Mouse (Mus musculus) kidney, adult 8-10 months (tissue): Measurements from ENCODE around the gene Ms4a6c.
"Not testable (repeated sequence)": the region's sequence is repeated elsewhere in the genome, so short reads cannot be mapped to it uniquely, and the experiment has no call there.

ENCODE experiments used
- DNase-seq, 2 experiments: peaks; one replicate each; pipeline ENCODE4 v3.0.0; 2022

Gene Ms4a6c

DNA sequence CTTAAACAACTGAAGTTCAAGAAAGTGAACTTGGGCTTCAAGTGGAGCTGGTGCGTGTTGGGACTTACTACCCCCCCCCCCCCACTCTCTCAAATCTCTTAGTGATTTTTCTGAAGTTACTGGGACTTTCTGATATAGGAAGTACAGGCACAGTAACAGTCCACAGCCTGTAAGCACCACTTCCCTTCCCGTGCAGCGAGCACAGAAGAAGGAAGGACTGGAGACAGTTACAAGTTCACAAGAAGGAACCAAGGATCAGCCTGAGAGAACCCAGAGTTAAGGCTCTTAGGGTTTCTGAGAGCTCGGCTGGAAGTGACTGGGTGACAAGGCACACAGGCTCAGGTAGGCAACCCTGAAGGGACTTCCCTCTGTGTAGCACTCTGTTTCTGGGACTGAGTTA, at the start of gene Ms4a6c:
Gene Ms4a6c (plus strand): TSS at position 152 of the 400 bp plus-strand sequence.
- not testable (repeated sequence) for DNase-seq

DNA sequence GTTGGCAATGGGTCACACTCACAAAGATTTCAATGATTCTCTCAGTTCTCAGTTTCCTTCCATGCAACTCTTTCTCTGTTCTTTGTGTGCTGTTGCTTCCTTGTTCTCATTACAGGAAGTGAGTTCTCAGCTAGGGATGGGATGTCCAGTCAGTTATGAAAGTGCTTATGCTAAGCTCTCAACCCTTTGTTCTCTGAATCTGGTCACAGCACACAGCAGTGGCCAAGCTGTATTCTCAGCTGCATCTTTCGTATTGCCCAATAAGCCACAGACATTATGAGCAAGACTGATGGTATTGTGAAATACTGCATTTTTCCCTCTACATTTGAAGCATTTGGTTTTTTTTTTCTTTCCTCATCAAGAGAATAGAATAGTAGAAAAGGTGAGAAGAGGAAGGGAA, 38.0 kb upstream of the Ms4a6c start:
- DNase-seq, result not testable (repeated sequence)

DNA sequence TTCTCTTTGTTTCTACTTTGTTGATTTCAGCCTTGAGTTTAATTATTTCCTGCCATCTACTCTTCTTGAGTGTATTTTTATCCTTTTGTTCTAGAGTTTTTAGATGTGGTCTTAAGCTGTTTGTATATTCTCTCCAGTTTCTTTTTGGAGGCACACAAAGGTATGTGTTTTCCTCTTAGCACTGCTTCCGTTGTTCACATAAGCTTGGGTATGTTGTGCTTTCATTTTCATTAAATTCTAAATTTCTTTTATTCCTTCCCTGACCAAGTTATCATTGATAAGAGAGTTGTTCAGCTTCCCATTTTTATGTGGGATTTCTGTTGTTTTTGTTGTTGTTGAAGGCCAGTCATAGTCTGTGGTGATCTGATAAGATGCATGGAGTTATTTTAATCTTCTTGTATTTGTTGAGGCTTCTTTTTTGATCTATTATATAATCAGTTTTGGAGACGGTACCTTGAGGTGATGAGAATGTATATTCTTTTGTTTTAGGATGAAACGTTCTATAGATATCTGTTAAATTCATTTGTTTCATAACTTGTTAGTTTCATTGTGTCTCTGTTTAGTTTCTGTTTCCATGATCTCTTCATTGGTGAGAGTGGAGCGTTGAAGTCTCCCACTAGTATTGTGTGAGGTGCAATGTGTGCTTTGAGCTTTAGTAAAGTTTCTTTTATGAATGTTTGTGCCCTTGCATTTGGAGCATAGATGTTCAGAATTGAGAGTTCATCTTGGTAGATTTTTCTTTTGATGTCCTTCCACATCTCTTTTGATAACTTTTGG, 33.9 kb upstream of the Ms4a6c start:
- no peak for DNase-seq

DNA sequence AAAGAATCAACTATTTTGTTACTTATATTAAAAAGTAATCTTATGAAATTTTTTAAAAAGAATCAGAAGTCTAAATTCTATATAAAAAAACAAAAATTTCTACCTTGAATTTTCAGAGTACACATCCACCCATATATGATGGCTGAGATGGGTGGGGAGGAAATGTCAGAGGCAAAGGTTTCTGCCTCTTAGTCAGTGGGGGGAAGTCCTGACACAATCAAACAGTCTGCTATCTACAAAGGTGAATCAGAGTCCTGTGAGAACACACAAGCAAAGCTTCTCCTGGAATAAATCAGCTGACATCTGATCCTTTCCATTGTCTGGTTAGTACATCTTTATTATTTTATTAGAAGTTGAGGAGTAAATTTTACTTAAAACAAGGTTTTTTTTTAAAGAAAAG, 25.8 kb upstream of the Ms4a6c start, which contains the start of gene Ms4a4b:
Gene Ms4a4b (plus strand): TSS at position 216 of the 400 bp plus-strand sequence.
- no peak for DNase-seq

DNA sequence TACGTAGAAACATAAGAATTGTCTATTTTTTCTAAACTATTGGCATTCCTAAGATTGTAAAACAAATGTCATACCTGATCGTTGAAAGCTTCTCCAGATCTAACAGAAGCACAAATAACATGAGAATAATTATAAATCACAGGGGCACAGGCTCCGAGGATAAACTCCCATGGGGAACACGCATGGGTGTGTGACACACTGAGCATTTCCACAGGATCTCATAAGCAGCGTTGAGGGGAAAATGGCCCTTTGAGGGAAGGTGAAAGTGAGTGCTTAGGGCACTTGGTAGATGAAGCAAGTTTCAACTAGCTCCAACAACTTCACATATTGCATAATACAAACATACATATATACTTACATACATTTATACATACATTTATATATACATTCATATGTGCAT, 25.2 kb upstream of the Ms4a6c start:
- DNase-seq, result no peak

DNA sequence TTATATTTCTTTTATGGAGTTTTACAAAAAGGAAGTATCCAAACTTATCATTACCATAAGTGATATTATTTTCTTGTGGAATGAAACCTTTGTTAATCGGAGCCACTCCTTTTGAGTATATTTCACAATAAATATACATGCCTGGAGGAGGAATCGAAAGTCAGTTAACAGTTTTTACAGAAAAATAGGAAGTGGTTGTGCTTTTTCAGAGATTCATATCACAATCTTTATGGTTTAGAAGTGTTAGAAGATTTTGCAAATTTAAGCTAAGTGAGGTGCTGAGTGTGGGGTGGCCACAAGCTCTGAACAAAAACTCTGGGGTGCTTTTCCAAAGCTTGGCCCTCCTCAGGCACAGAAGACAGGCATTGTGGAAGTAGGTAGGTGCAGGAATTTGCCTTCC, 21.9 kb upstream of the Ms4a6c start:
- DNase-seq, result no peak

DNA sequence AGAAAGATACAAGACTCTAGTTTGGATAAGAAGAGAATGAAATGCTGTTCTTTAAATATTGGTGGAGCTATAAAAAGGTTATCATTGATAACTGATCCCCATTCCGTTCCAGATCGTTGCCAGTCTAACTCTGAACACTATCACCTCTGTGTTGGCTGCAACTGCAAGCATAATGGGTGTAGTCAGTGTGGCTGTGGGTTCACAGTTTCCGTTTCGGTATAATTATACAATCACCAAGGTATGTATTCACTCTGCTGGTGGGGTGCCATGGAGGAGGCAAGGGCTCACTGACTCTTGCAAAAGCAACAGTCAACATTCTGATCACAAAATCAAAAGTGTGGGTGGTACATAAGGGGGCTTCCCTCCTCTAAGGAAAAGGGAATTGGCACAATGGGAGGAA, 10.1 kb upstream of the Ms4a6c start:
- not testable (repeated sequence) for DNase-seq

DNA sequence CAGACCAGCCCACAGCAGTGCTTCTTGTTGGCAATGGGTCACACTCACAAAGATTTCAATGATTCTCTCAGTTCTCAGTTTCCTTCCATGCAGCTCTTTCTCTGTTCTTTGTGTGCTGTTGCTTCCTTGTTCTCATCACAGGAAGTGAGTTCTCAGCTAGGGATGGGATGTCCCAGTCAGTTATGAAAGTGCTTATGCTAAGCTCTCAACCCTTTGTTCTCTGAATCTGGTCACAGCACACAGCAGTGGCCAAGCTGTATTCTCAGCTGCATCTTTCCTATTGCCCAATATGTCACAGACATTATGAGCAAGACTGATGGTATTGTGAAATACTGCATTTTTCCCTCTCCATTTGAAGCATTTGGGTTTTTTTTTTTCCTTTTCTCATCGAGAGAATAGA, 4.4 kb upstream of the Ms4a6c start:
- DNase-seq, result not testable (repeated sequence)

DNA sequence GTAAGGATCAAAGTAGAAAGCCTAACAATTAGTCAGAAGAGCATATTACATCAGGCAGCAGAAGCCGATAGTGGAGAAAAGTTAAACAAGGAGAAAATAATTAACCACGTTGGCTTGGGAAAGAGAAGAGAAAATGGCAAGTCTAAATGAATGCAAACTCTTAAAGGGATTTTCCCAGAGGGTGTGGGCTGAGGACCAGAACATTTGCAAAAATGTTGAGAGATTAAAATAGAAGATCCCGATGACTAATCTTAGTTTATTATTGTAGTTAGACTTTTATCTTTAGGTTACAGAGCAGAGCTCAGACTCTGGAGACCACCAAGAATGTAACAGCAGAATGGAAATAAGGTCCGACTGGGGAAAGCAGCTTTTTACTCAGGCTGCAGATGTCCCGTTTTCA, 2.7 kb upstream of the Ms4a6c start:
- DNase-seq, result no peak

DNA sequence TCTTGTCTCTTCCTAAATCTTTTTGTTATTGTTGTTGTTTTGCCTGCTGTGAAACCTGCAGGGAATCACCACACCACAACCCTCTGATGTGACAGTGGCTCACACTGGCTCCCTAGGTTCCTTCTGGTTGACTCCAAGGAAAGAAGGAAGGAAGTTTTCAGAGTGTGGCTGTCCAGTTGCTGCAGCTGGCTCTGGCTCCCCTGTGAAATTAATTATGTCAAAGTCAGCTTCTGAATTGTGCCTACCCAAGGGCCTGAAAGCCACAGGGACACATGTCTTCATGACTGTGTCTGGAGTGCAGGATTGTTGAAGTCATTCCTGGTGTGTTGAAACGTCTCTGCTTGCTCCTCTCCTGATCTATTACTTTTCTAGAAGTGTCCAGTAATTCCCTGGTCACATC, 805 bp upstream of the Ms4a6c start:
- DNase-seq, result not testable (repeated sequence)

DNA sequence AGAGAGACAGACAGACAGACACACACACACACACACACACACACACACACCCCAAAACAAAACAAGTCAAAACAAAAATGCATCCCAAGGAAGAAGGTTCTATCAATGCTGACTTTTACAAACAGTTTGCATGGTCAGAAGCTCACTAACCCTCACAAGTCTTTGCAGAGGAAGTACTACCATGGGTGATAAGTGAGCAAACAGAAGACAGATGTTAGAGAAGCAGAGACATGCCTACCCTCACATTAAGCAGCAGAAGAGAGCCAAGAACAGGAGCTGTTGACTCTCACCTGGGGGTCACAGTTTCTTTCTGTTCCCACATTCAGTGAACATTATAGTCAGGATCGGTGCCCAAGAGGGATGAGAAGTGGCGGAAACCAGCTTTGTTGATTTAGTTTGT, 10.5 kb downstream of the Ms4a6c start:
- no peak for DNase-seq

DNA sequence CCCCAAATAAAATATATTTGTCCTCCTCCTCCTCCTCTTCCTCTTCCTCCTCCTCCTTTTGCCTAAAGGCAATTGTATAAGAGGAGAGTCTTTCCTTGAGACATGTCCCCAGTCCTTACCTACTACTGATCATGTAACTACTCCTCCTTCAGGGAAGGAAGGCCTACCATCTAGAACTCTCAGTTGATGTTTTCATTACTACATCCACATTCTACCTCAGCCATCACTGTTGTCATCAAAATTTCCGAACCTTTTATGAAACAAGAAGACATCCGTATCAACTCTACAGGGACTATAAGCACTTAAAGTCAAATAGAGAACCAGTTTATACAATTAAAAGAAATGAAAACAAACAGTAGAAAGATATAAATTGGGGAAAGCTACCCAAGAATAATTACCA, 13.5 kb downstream of the Ms4a6c start:
- DNase-seq, result no peak

DNA sequence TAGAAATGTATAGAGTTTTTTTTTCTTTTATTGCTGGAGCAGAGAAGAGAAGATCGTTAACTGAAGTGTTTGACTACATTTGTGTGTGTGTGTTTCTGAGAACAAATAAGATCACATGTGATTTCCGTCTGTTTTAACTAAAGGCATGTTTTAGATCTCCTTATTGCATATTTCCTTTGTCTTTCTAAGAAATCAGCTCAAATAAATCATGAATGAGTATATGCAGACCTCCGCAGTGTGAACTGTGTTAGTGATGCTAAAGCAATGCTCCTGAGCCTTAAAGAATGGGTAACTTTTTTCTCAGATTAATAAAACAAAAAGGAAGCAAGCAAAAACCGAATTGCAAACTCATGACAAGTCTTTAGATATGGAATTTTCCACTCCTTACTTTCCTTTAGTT, 14.8 kb downstream of the Ms4a6c start:
- no peak for DNase-seq

DNA sequence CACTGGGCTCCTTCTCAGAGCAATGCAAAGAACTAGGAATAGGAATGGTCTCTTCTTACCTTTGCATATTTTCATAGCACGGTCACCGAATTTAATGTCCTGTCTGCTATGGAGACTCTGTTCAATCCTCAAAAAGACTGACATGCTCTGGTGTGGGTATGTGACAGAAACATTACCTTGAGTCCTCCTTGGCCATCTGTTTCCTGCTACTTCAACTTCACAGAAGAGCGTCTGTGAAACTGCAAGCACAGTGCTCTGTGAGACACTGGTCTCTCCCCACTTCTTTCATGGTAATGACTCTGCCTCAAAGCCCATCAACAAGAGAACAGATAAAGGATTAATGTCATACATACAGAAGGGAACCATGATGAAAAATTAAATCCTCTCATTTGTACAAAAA, 15.2 kb downstream of the Ms4a6c start:
- no peak for DNase-seq

DNA sequence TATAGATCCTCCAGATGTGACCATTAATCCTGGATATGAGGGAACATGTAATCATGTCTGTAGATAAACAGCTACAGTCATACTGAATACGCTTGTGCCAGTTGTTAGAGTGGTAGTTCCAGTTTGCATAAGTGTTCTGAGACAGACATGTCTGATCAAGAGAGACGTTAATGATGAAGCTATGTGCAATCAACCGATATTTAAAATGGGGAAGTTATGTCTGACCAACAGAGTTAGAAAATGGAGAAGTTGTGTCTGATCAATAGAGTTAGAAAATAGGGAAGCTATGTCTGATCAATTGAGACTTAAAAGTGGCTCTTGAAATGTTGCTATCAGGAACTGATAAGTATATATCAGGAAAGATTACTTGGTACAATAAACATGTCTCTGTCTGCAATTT, 16.1 kb downstream of the Ms4a6c start:
- no peak for DNase-seq

DNA sequence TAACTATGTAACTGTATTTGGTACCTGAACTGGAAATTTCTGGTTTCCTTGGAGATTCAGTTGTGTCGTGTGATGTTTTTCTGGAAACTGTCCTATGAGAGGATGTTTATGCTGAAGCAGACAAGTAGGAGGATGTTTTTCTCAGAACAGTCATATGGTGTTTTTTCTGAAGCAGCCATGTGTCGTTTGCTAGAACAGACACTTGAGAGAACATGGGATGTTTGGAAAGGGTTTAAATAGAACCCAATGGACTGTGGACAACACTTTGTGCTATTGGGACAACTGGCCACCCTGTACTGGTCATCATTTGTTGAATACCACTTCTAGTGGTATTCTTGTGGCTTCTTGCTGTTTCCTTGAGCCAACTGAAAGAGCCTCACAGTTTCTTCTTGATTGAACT, 16.6 kb downstream of the Ms4a6c start, which contains the start of gene Gm8369:
Gene Gm8369 (plus strand): TSS at position 193 of the 400 bp plus-strand sequence.
- no peak for DNase-seq

DNA sequence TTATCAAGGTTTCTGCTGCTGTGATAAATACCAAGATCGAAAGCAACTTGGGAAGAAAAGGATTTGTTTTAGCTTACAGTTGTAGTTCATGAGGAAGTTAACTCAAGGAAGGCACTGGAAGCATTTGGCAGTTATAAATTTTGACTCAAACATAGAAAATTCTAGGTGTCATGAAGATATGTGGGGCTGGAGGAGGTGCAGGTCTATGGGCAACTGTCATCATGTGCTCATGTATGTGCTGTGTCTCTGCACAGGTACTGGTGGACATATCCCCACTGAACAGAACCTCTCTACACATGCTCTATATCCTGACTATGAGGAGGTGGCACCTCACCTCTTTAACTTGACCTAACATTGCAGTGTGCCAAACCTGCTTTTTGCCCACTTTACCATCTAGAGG, 17.4 kb downstream of the Ms4a6c start:
- no peak for DNase-seq

DNA sequence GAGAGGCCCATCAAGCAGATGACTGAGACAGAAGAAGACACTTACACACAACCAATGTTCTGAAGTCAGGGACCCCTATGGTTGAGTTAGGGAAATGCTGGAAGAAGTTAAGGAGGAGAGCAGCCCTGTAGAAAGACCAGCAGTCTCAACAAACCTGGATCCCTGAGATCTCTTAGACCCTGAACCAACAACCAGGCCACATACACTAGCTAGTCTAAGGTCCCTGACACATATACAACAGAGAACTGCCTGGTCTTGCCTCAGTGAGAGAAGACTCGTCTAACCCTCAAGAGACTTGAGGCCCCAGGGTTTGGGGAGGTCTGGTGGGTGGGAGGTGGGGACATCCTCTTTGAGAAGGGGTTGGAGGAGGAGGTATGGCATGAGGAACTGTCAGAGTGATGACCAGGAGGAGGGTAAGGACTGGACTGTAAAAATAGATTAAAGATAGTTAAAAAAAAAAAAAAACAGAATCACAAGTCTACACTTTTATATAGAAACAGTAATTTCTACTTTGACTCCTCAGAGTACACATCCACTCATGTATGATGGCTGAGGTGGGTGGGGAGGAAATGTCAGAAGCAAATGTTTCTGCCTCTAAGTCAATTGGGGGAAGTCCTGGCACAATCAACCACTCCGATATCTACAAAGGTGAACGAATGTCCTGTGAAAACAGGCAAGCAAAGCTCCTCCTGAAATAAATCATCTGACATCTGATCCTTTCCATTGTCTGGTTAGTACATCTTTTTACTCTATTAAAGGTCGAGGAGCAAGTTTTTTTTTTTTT, 22.4 kb downstream of the Ms4a6c start:
- DNase-seq, result no peak

DNA sequence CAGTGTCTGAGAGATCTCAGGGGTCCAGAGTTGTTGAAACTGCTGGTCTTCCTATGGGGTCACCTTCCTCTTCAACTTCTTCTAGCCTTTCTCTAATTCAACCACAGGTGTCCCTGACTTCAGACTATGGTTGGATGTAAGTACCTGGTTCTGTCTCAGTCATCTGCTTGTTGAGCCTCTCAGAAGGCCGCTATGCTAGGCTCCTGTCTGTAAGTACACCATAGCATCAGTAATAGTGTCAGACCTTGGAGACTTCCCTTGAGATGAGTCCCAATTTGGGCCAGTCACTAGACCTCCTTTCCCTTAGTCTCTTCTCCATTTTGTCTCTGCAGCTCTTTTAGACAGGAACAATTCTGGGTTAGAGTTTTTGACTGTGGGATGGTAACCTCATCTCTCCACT, 23.5 kb downstream of the Ms4a6c start:
- DNase-seq, result no peak

DNA sequence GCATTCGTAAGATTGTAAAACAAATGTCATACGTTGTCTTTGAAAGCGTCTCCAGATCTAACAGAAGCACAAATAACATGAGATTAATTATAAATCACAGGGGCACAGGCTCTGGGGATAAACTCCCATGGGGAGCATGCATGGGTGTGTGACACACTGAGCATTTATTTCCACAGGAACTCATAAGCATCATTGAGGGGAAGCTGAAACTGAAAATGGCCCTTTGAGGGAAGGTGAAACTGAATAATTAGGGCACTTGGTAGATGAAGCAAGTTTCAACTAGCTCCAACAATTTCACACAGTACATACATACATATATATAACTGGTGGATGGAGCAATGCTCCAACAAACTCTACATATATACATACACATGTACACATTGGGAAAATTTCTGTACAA, 25.4 kb downstream of the Ms4a6c start:
- DNase-seq, result no peak

DNA sequence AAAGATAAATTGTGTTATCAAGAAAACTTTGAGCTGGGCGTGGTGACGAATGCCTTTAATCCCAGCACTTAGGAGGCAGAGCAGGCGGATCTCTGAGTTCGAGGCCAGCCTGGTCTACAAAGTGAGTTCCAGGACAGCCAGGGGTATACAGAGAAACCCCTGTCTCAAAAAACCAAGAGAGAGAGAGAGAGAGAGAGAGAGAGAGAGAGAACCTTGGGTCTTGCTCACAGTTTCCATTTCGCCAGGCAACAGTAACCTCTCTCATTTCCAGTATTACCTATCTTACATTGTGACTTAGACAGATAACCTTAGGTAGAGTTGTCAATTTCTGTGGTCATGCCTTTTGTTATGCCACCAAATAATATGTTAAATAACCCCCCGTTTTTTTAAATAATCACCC, 27.2 kb downstream of the Ms4a6c start:
- no peak for DNase-seq

DNA sequence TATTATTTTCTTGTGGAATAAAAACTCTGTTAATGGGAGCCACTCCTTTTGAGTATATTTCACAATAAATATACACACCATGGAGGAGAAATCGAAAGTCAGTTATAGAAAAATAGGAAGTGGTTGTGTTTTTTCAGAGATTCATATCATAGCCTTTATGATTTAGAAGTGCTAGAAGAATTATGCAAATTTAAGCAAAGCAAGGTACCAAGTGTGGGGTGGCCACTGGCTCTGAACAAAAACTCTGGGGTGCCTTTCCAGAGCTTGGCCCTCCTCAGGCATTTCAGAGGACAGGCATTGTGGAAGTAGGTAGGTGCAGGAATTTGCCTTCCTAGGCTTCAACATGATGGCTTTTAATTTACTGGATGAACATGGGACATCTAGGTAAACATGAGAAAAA, 28.1 kb downstream of the Ms4a6c start:
- not testable (repeated sequence) for DNase-seq

DNA sequence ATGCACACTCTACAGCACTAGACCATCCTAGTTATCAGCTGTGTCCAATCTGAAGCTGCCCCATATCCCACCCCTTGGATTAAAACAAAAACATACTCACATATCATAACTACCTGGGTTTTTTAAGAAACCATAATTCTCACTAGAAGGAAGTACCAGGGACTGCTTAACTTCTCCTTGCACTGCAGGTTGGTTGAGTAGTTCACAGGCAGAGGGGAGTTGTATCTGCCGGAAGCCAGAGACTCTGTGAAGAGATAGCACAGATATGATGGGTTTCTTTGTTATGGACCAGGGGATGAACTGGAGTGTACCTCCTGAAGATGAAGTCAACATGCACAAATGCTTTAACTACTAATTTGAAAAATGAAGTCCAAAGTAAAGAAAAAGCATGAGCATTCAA, 31.6 kb downstream of the Ms4a6c start:
- DNase-seq, result no peak

DNA sequence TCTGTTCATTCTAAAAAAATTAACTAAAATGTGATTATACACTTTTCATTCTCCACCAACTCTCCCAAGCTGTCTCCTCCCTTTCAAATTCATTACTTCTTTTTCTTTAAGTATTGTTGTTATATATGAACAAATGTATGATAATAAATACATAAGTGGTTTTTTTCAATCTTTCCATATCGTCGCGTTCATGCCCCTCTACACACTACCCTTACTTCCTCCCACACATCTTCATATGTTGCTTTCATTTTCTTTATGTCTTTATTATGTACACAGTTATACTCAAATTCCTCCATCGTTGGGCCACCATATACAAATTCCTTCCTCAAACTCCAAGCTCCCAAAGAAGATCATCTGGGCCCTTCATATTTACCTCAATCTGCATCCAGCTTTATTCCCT, 32.2 kb downstream of the Ms4a6c start:
- DNase-seq, result no peak
